Mouse (Mus musculus): Measurements from ENCODE around the gene Mogat2.

GRCm38 (mm10) chr7:99171730-99172463, 66.5 kb downstream of the Mogat2 start:
- TF ChIP-seq POLR2A (IDR thresholded peaks at IDR 0.05; ENCODE audit: borderline replicate concordance, insufficient read depth, low read length) (no peak), CTCF (IDR thresholded peaks at IDR 0.05; ENCODE audit: borderline replicate concordance, insufficient read depth, low read depth, low read length) (no peak)
